Mouse (Mus musculus) bone marrow, adult 2 months (tissue): ENCODE measurements around the gene Cstb.

ENCODE experiments used
- CTCF ChIP-seq: fragments of 200-500 bp; IDR thresholded peaks from 2 replicates; pipeline ENCODE4 v1.5.1; 2011; ENCODE audit warnings: low read length, control low read depth; ENCODE audit not compliant: control insufficient read depth, insufficient read depth
- POLR2A ChIP-seq: fragments of 200-500 bp; IDR thresholded peaks from 2 replicates; pipeline ENCODE4 v1.6.1; 2011; ENCODE audit warnings: low read depth, mild to moderate bottlenecking, control low read depth, low read length, borderline replicate concordance; ENCODE audit not compliant: control insufficient read depth

DNA sequence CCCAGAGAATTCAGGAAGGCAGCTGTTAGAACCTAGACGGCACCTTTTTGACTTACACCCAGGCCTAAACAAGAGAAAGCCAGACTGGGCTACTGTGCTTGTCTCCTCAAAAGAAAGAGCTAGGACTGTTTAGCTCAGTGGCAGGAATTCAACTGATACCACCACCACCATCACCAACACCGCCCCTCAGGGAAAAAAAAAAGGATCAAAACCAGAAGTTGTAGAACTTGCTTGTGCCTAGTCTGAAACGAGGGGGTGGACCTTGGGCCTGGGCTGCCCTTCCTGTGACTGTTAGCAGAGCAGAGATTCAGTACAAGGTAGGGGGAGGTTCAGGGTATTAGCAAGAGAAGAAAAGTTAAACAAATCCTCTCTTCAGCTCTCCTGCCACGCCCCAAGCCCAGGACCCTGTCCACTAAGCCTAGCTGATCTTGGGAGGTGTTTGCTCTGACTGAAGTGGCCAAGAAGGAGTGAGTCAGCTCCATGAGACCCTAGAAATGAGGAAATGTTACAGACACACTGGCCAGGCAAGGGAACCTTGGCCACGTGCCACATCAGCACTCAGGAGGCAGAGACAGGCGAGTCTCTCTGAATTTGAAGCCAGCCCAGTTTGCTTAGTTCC is 757 bp downstream of the Cstb start:
- no peak for TF ChIP-seq CTCF
- TF ChIP-seq POLR2A: no peak
